In genomic region chr5:90866770-90867169, GRCm38 (mm10) we compare ENCODE assay signal across 23 mouse cellular contexts. TPM values are rescaled to one million over a fixed set of nuclear protein-coding genes. Genes with fewer than 3 reads are reported as not detected.
DNase-seq lines count a peak whose midpoint lies in the region; ATAC-seq and TF ChIP-seq lines count a peak whose summit lies in the region.
"Had no signal": no experiment of that assay in that cellular context is flagged by ENCODE, and none has a peak within 500 bp of the region (broad histone marks: within the 10 kb centered on the region; RNA-seq: fewer than 3 reads in every experiment).

No protein-coding gene starts in this region.

- H3K4me2 ChIP-seq in hindbrain, postnatal 0 days (ENCODE audit: low read depth, low read length): no peak overlapping the region
- H3K4me2 ChIP-seq in hindbrain, embryonic 11.5 days (replicated peaks; ENCODE audit: low read depth, low read length): no peak overlapping the region
- no peak overlapping the region for H3K4me2 ChIP-seq in lung, embryonic 14.5 days
- H3K4me2 ChIP-seq in CH12.LX (ENCODE audit: insufficient read depth, low read depth, poor library complexity, severe bottlenecking): no peak overlapping the region
- H3K4me2 ChIP-seq: embryonic facial prominence, embryonic 13.5 days; kidney, embryonic 15.5 days; limb, embryonic 12.5 days; liver, embryonic 15.5 days; neural tube, embryonic 12.5 days had no signal

- TF ChIP-seq POLR2A in CH12.LX (IDR thresholded peaks at IDR 0.05; ENCODE audit: low read depth, low read length): no peak

- no peaks in the 10 kb centered on the region for H3K9me3 ChIP-seq in hindbrain, postnatal 0 days (ENCODE audit: low read length)
- no peaks in the 10 kb centered on the region for H3K9me3 ChIP-seq in hindbrain, embryonic 11.5 days (ENCODE audit: control insufficient read depth, low read length)
- H3K9me3 ChIP-seq in lung, embryonic 14.5 days (ENCODE audit: low read depth, low read length): no peaks in the 10 kb centered on the region
- no peaks in the 10 kb centered on the region for H3K9me3 ChIP-seq in CH12.LX (replicated peaks; ENCODE audit: low read length)
- H3K9me3 ChIP-seq: embryonic facial prominence, embryonic 13.5 days; heart, embryonic 10.5 days; kidney, embryonic 15.5 days; limb, embryonic 12.5 days; liver, embryonic 15.5 days; neural tube, embryonic 12.5 days had no signal

- no peaks in the 10 kb centered on the region for H3K4me1 ChIP-seq in hindbrain, postnatal 0 days (ENCODE audit: insufficient read depth, low read length)
- no peaks in the 10 kb centered on the region for H3K4me1 ChIP-seq in hindbrain, embryonic 11.5 days (replicated peaks; ENCODE audit: control insufficient read depth, insufficient read depth, low read length)
- no peaks in the 10 kb centered on the region for H3K4me1 ChIP-seq in lung, embryonic 14.5 days (ENCODE audit: insufficient read depth)
- H3K4me1 ChIP-seq in CH12.LX (ENCODE audit: control insufficient read depth in 1 of 2, insufficient read depth in 2 of 2): 0 out of 4 replicates have a peak, but pooled peaks cover 0 to 2% of the 10 kb centered on the region in 2 experiments
- H3K4me1 ChIP-seq: embryonic facial prominence, embryonic 13.5 days; kidney, embryonic 15.5 days; limb, embryonic 12.5 days; liver, embryonic 15.5 days; neural tube, embryonic 12.5 days had no signal

- H3K4me3 ChIP-seq in hindbrain, postnatal 0 days (ENCODE audit: low read length): no peak overlapping the region
- H3K4me3 ChIP-seq in hindbrain, embryonic 11.5 days (ENCODE audit: low read depth, low read length): no peak overlapping the region
- H3K4me3 ChIP-seq in lung, embryonic 14.5 days (ENCODE audit: low read depth, low read length): no peak overlapping the region
- H3K4me3 ChIP-seq in CH12.LX (replicated peaks in 1 of 3; ENCODE audit: low read depth in 2 of 3, low read length in 2 of 3, poor library complexity in 1 of 3): no peak overlapping the region
- H3K4me3 ChIP-seq: embryonic facial prominence, embryonic 13.5 days; heart, embryonic 10.5 days; kidney, embryonic 15.5 days; limb, embryonic 12.5 days; liver, embryonic 15.5 days; neural tube, embryonic 12.5 days had no signal

- dilution Hi-C loops in CH12.LX (cut with MboI; ENCODE audit: extremely low pct_ligation_motif_present, extremely low pct_unique_long_range_greater_than_20kb, low sequenced_read_pairs): no loop called here

- H3K9ac ChIP-seq in hindbrain, postnatal 0 days (replicated peaks; ENCODE audit: low read length): no peak overlapping the region
- no peak overlapping the region for H3K9ac ChIP-seq in hindbrain, embryonic 11.5 days (ENCODE audit: low read depth, low read length)
- H3K9ac ChIP-seq in lung, embryonic 14.5 days: no peak overlapping the region
- no peak overlapping the region for H3K9ac ChIP-seq in CH12.LX (ENCODE audit: insufficient read depth, low read depth)
- H3K9ac ChIP-seq: embryonic facial prominence, embryonic 13.5 days; kidney, embryonic 15.5 days; limb, embryonic 12.5 days; liver, embryonic 15.5 days; neural tube, embryonic 12.5 days had no signal

- H3K27ac ChIP-seq in hindbrain, postnatal 0 days: no peak overlapping the region
- H3K27ac ChIP-seq in hindbrain, embryonic 11.5 days (ENCODE audit: low read depth, low read length): no peak overlapping the region
- H3K27ac ChIP-seq in lung, embryonic 14.5 days (ENCODE audit: low read depth): no peak overlapping the region
- H3K27ac ChIP-seq in CH12.LX (ENCODE audit: insufficient read depth, low read depth): no peak overlapping the region
- H3K27ac ChIP-seq: embryonic facial prominence, embryonic 13.5 days; heart, embryonic 10.5 days; kidney, embryonic 15.5 days; limb, embryonic 12.5 days; liver, embryonic 15.5 days; neural tube, embryonic 12.5 days had no signal

- POLR2A ChIA-PET in Patski (lab: Charles Lee): interaction anchor here (0.9 to 1.9 kb wide), 2 partner anchors 12 to 205 kb away, joined by 3 to 4 read pairs; no protein-coding TSS in a partner anchor

- H3K79me2 ChIP-seq in CH12.LX (replicated peaks; ENCODE audit: control insufficient read depth, extremely low read depth, insufficient read depth, poor library complexity, severe bottlenecking): no peaks in the 10 kb centered on the region

- H3K36me3 ChIP-seq in hindbrain, postnatal 0 days (ENCODE audit: insufficient read depth, low read length): no peaks in the 10 kb centered on the region
- no peaks in the 10 kb centered on the region for H3K36me3 ChIP-seq in hindbrain, embryonic 11.5 days (ENCODE audit: control insufficient read depth, insufficient read depth, low read length)
- H3K36me3 ChIP-seq in lung, embryonic 14.5 days (ENCODE audit: insufficient read depth): no peaks in the 10 kb centered on the region
- H3K36me3 ChIP-seq in CH12.LX (replicated peaks in 1 of 2; ENCODE audit: control insufficient read depth in 1 of 2, insufficient read depth in 1 of 2, low read length in 1 of 2): no peaks in the 10 kb centered on the region
- H3K36me3 ChIP-seq: embryonic facial prominence, embryonic 13.5 days; heart, embryonic 10.5 days; kidney, embryonic 15.5 days; limb, embryonic 12.5 days; liver, embryonic 15.5 days; neural tube, embryonic 12.5 days had no signal

- DNase-seq in hindbrain, postnatal 0 days (ENCODE audit: low spot score): peak; percentile 46
- no peak for DNase-seq in hindbrain, embryonic 11.5 days (ENCODE audit: low spot score)
- DNase-seq in lung, embryonic 14.5 days: peak; percentile 59
- no peak for DNase-seq in lung, postnatal 14 days
- DNase-seq in CH12.LX (ENCODE audit: extremely low read depth) (peak; percentile 0), Patski (ENCODE audit: low read depth, low spot score) (no peak)
- DNase-seq in natural killer cell, adult 2 months (ENCODE audit: low spot score in 2 of 2): no peak
- DNase-seq: adrenal gland, postnatal 14 days; cerebellum, adult 18-20 months; gastrocnemius, postnatal 14 days; heart, postnatal 36 days; spleen, adult 18-20 months; thymus, adult 2 months had no signal

- peak; percentile 22 for TF ChIP-seq RAD21 in CH12.LX (IDR thresholded peaks at IDR 0.05; ENCODE audit: low read depth, low read length)

- TF ChIP-seq CTCF in hindbrain, postnatal 0 days (IDR thresholded peaks at IDR 0.05; ENCODE audit: low read depth): peak; percentile 49
- TF ChIP-seq CTCF in lung, embryonic 14.5 days (IDR thresholded peaks at IDR 0.05; ENCODE audit: low read depth): peak; percentile 42; the same call in 1 of the 2 replicates
- TF ChIP-seq CTCF in CH12.LX (conservative IDR thresholded peaks at IDR 0.05 in 1 of 2, IDR thresholded peaks at IDR 0.05 in 1 of 2; ENCODE audit: low read depth in 2 of 2, low read length in 2 of 2) (peak in 1 of 2 experiments; percentile 31; a peak in 1 of 4 replicates), Patski (IDR thresholded peaks at IDR 0.05) (peak; percentile 56)

- CTCF ChIA-PET in Patski (lab: Charles Lee): interaction anchor here (0.8 to 2.9 kb wide), 15 partner anchors 9 to 265 kb away, joined by 3 to 27 read pairs (median 5); partner anchors contain the start of genes Cxcl2 and Cxcl3

- no peak for ATAC-seq in hindbrain, postnatal 0 days
- no peak for ATAC-seq in hindbrain, embryonic 11.5 days (ENCODE audit: low FRiP score)
- ATAC-seq in lung, embryonic 14.5 days (ENCODE audit: insufficient read depth): no peak
- no peak for ATAC-seq in Patski

- in situ Hi-C loops in CH12.LX (cut with MboI; ENCODE audit: low pct_ligation_motif_present, low pct_unique_long_range_greater_than_20kb, low sequenced_read_pairs): no loop called here
- in situ Hi-C loops in Patski (cut with MboI; ENCODE audit: low pct_unique_long_range_greater_than_20kb): no loop called here

- TF ChIP-seq EP300 in CH12.LX (IDR thresholded peaks at IDR 0.05; ENCODE audit: low read length): no peak

- H3K27me3 ChIP-seq in hindbrain, postnatal 0 days (ENCODE audit: insufficient read depth, low read length): no peaks in the 10 kb centered on the region
- H3K27me3 ChIP-seq in hindbrain, embryonic 11.5 days (ENCODE audit: control insufficient read depth, insufficient read depth, low read length): no peaks in the 10 kb centered on the region
- H3K27me3 ChIP-seq in lung, embryonic 14.5 days (ENCODE audit: insufficient read depth, low read length): no peaks in the 10 kb centered on the region
- H3K27me3 ChIP-seq in CH12.LX (replicated peaks) (no peaks in the 10 kb centered on the region), Patski (no peaks in the 10 kb centered on the region)
- H3K27me3 ChIP-seq: embryonic facial prominence, embryonic 13.5 days; kidney, embryonic 15.5 days; liver, embryonic 15.5 days; neural tube, embryonic 12.5 days had no signal

TF ChIP-seq in CH12.LX, 34 proteins besides CTCF, POLR2A, EP300 and RAD21:
- TF ChIP-seq JUND (conservative IDR thresholded peaks at IDR 0.05; ENCODE audit: low read depth, low read length): no peak
- TF ChIP-seq UBTF (IDR thresholded peaks at IDR 0.05; ENCODE audit: low read depth, low read length): no peak
- TF ChIP-seq CHD1 (IDR thresholded peaks at IDR 0.05; ENCODE audit: low read depth, low read length): no peak

RNA-seq across cellular contexts. Expression of gene Cxcl1, which starts 24.3 kb away (rescaled TPM):
- 0.22 TPM in 1 of 2 replicates, not detected in the other for total RNA-seq in hindbrain, postnatal 0 days (2014; rRNA removed)
- 0.50 and 0.56 TPM in 2 replicates for polyA plus RNA-seq in hindbrain, postnatal 0 days (2015; fragmentation: Nextera tagmentation; extraction: Ambion mirVana)
- 0.29 TPM in 1 of 2 replicates, not detected in the other for polyA plus RNA-seq in hindbrain, embryonic 11.5 days (2014; fragmentation: Nextera tagmentation; extraction: Ambion mirVana)
- polyA plus RNA-seq in lung, embryonic 14.5 days (2014; fragmentation: Nextera tagmentation; extraction: Ambion mirVana): 0.72 and 1.3 TPM in 2 replicates
- total RNA-seq in CH12.LX (2012; rRNA removed): not detected in 2 replicates
- not detected in 2 replicates for total RNA-seq in CH12.LX (2014; rRNA removed)
- polyA plus RNA-seq in CH12.LX (2012; ENCODE audit: insufficient read length, low read depth): not detected in 2 replicates
- 86.7 TPM for polyA plus RNA-seq in Patski (2021)
- total RNA-seq: left cerebral cortex, adult 18-20 months had no signal
- polyA plus RNA-seq: neural tube, embryonic 12.5 days had no signal

RNA-seq across cellular contexts. Expression of gene Cxcl2, which starts 36.9 kb away (rescaled TPM):
- not detected in 2 replicates for total RNA-seq in hindbrain, postnatal 0 days (2014; rRNA removed)
- 0.14 TPM in 1 of 2 replicates, not detected in the other for polyA plus RNA-seq in hindbrain, postnatal 0 days (2015; fragmentation: Nextera tagmentation; extraction: Ambion mirVana)
- not detected in 2 replicates for polyA plus RNA-seq in hindbrain, embryonic 11.5 days (2014; fragmentation: Nextera tagmentation; extraction: Ambion mirVana)
- not detected in 2 replicates for polyA plus RNA-seq in lung, embryonic 14.5 days (2014; fragmentation: Nextera tagmentation; extraction: Ambion mirVana)
- total RNA-seq in CH12.LX (2012; rRNA removed) (0.47 TPM in 1 of 2 replicates, not detected in the other), CH12.LX (2014; rRNA removed) (0.21 and 0.22 TPM in 2 replicates)
- polyA plus RNA-seq in CH12.LX (2012; ENCODE audit: insufficient read length, low read depth) (not detected in 2 replicates), Patski (2021) (0.24 TPM)
- total RNA-seq: gastrocnemius, postnatal 14 days; heart, postnatal 36 days; layer of hippocampus, adult 18-20 months; left cerebral cortex, adult 18-20 months had no signal
- polyA plus RNA-seq: cortical plate, adult 2 months; embryonic facial prominence, embryonic 13.5 days; heart, embryonic 10.5 days; kidney, embryonic 15.5 days; limb, embryonic 12.5 days; liver, embryonic 15.5 days; neural tube, embryonic 12.5 days; stomach, embryonic 14.5 days had no signal

Comparison
In these comparisons a context has a peak if more than half of its experiments do, and no peak if none do; other contexts are left out.
1. DNase-seq: peak in hindbrain, postnatal 0 days (single experiment), lung, embryonic 14.5 days (single experiment) and CH12.LX (single experiment); none in hindbrain, embryonic 11.5 days (single experiment), lung, postnatal 14 days (single experiment), Patski (single experiment) and natural killer cell, adult 2 months (0 of 2).
2. RNA of gene Cxcl1, which starts 24.3 kb away (polyA plus RNA-seq): 86.7 TPM in Patski (single experiment); 0.72 to 1.3 TPM in lung, embryonic 14.5 days, 0.50 to 0.56 TPM in hindbrain, postnatal 0 days, 0.29 TPM in hindbrain, embryonic 11.5 days and not detected in CH12.LX; every median in the first group is over 10 times any median in the second.